30 mouse cellular contexts compared by ENCODE assay signal in the genomic region with DNA sequence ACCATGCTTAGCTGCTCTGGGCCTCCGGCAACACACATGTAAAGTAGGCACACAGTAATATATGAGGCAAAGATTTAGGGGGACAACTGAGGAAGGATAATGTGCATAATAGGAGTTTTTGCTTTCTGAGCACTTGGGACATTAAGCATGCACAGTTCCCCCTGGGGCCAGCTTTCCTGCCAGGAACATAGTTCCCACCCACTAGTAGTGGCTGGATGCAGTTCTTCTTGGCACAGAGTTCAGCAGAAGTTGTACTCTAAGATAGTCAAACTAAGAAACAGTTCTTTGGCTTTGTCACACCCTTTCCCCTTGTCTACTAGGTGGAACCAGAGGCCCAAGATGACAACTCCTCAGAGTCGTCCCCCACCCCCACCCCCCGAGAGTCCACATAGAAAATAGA. TPM values are rescaled to one million over a fixed set of nuclear protein-coding genes. Genes with fewer than 3 reads are reported as not detected.
DNase-seq lines count a peak whose midpoint lies in the region; ATAC-seq and TF ChIP-seq lines count a peak whose summit lies in the region.
"Had no signal": no experiment of that assay in that cellular context is flagged by ENCODE, and none has a peak within 500 bp of the region (broad histone marks: within the 10 kb centered on the region; RNA-seq: fewer than 3 reads in every experiment).

No protein-coding gene starts in this region.

- ATAC-seq in heart, embryonic 11.5 days (replicated peaks; ENCODE audit: insufficient number of reproducible peaks, low FRiP score, low TSS enrichment), result no peak
- no peak for ATAC-seq in heart, postnatal 0 days (ENCODE audit: insufficient read depth, low read depth)
- no peak for ATAC-seq in midbrain, embryonic 11.5 days (ENCODE audit: low FRiP score)
- no peak for ATAC-seq in hindbrain, embryonic 13.5 days (ENCODE audit: low FRiP score)
- ATAC-seq: forebrain, embryonic 14.5 days; hindbrain, postnatal 0 days; intestine, embryonic 15.5 days; midbrain, embryonic 16.5 days had no signal

- no peak overlapping the region for H3K27ac ChIP-seq in heart, embryonic 11.5 days (ENCODE audit: low read depth, low read length)
- no peak overlapping the region for H3K27ac ChIP-seq in heart, postnatal 0 days (ENCODE audit: low read depth)
- no peak overlapping the region for H3K27ac ChIP-seq in midbrain, embryonic 11.5 days (ENCODE audit: low read depth, low read length)
- no peak overlapping the region for H3K27ac ChIP-seq in hindbrain, embryonic 13.5 days
- H3K27ac ChIP-seq: embryonic facial prominence, embryonic 12.5 days; hindbrain, postnatal 0 days; intestine, embryonic 15.5 days; layer of hippocampus, adult 2 months; left cerebral cortex, adult 2 months; limb, embryonic 12.5 days; liver, embryonic 15.5 days; neural tube, embryonic 13.5 days had no signal

- H3K27me3 ChIP-seq in heart, embryonic 11.5 days (ENCODE audit: control insufficient read depth, insufficient read depth, low read length), result no peaks in the 10 kb centered on the region
- no peaks in the 10 kb centered on the region for H3K27me3 ChIP-seq in heart, postnatal 0 days (ENCODE audit: control insufficient read depth, insufficient read depth, low read length)
- no peaks in the 10 kb centered on the region for H3K27me3 ChIP-seq in midbrain, embryonic 11.5 days (ENCODE audit: control insufficient read depth, insufficient read depth, low read length)
- no peaks in the 10 kb centered on the region for H3K27me3 ChIP-seq in hindbrain, embryonic 13.5 days
- H3K27me3 ChIP-seq: embryonic facial prominence, embryonic 12.5 days; intestine, embryonic 15.5 days; limb, embryonic 12.5 days; liver, embryonic 15.5 days; neural tube, embryonic 13.5 days had no signal

- H3K4me2 ChIP-seq in heart, embryonic 11.5 days, result no peak overlapping the region
- H3K4me2 ChIP-seq in heart, postnatal 0 days (ENCODE audit: low read depth, low read length), result no peak overlapping the region
- H3K4me2 ChIP-seq in midbrain, embryonic 11.5 days, result no peak overlapping the region
- no peak overlapping the region for H3K4me2 ChIP-seq in hindbrain, embryonic 13.5 days
- H3K4me2 ChIP-seq: embryonic facial prominence, embryonic 12.5 days; intestine, embryonic 15.5 days; limb, embryonic 12.5 days; liver, embryonic 15.5 days; lung, embryonic 14.5 days; neural tube, embryonic 13.5 days had no signal

- no peak overlapping the region for H3K4me3 ChIP-seq in heart, embryonic 11.5 days (ENCODE audit: low read depth, low read length)
- H3K4me3 ChIP-seq in heart, postnatal 0 days (ENCODE audit: low read depth, low read length), result no peak overlapping the region
- no peak overlapping the region for H3K4me3 ChIP-seq in midbrain, embryonic 11.5 days (ENCODE audit: low read depth, low read length)
- no peak overlapping the region for H3K4me3 ChIP-seq in hindbrain, embryonic 13.5 days
- H3K4me3 ChIP-seq: embryonic facial prominence, embryonic 12.5 days; intestine, embryonic 15.5 days; layer of hippocampus, adult 2 months; left cerebral cortex, adult 2 months; limb, embryonic 12.5 days; liver, embryonic 15.5 days; myocyte; neural tube, embryonic 13.5 days had no signal

- H3K4me1 ChIP-seq in heart, embryonic 11.5 days (ENCODE audit: control insufficient read depth, insufficient read depth, low read length), result no peaks in the 10 kb centered on the region
- no peaks in the 10 kb centered on the region for H3K4me1 ChIP-seq in heart, postnatal 0 days (ENCODE audit: control insufficient read depth, insufficient read depth)
- H3K4me1 ChIP-seq in midbrain, embryonic 11.5 days (ENCODE audit: control insufficient read depth, insufficient read depth, low read length), result no peaks in the 10 kb centered on the region
- no peaks in the 10 kb centered on the region for H3K4me1 ChIP-seq in hindbrain, embryonic 13.5 days (replicated peaks)
- H3K4me1 ChIP-seq: embryonic facial prominence, embryonic 12.5 days; intestine, embryonic 15.5 days; liver, embryonic 15.5 days; neural tube, embryonic 13.5 days had no signal

- TF ChIP-seq EP300 in heart, postnatal 0 days (IDR thresholded peaks at IDR 0.05; ENCODE audit: low read depth), result no peak

- no peak for TF ChIP-seq CTCF in heart, postnatal 0 days (IDR thresholded peaks at IDR 0.05; ENCODE audit: low read depth)

- no peak overlapping the region for H3K9ac ChIP-seq in heart, embryonic 11.5 days (ENCODE audit: low read depth, low read length)
- no peak overlapping the region for H3K9ac ChIP-seq in heart, postnatal 0 days (replicated peaks; ENCODE audit: low read depth, low read length)
- H3K9ac ChIP-seq in midbrain, embryonic 11.5 days (ENCODE audit: low read length), result no peak overlapping the region
- no peak overlapping the region for H3K9ac ChIP-seq in hindbrain, embryonic 13.5 days
- H3K9ac ChIP-seq: embryonic facial prominence, embryonic 12.5 days; intestine, embryonic 15.5 days; limb, embryonic 12.5 days; liver, embryonic 15.5 days; lung, embryonic 14.5 days; neural tube, embryonic 13.5 days had no signal

- peak; percentile 98 for DNase-seq in heart, adult 11 months
- DNase-seq in urinary bladder, postnatal 14 days (ENCODE audit: low spot score), result peak; percentile 27
- DNase-seq in urinary bladder, adult 18-20 months (ENCODE audit: low spot score in 2 of 2), result no peak
- DNase-seq in heart, postnatal 0 days (ENCODE audit: low spot score), result peak; percentile 30
- DNase-seq in skeletal muscle tissue, adult 2 months (ENCODE audit: low read depth, low spot score), result peak; percentile 50
- no peak for DNase-seq in midbrain, embryonic 11.5 days (ENCODE audit: low spot score, missing footprints)
- DNase-seq: adrenal gland, adult 8-10 months; B cell, adult 2 months; cerebellum, adult 11-12 months; cerebellum, adult 9-11 months; embryo, embryonic 11 days; kidney, adult 2 months; kidney, postnatal 36 days; lung, embryonic 14.5 days; lung, postnatal 14 days; thymus, adult 2 months; thymus, postnatal 4 days had no signal

- no peaks in the 10 kb centered on the region for H3K9me3 ChIP-seq in heart, embryonic 11.5 days (replicated peaks; ENCODE audit: control insufficient read depth, low read length)
- no peaks in the 10 kb centered on the region for H3K9me3 ChIP-seq in heart, postnatal 0 days (replicated peaks; ENCODE audit: control insufficient read depth, low read length)
- no peaks in the 10 kb centered on the region for H3K9me3 ChIP-seq in midbrain, embryonic 11.5 days (ENCODE audit: control insufficient read depth, low read length)
- H3K9me3 ChIP-seq in hindbrain, embryonic 13.5 days, result no peaks in the 10 kb centered on the region
- H3K9me3 ChIP-seq: embryonic facial prominence, embryonic 12.5 days; intestine, embryonic 15.5 days; liver, embryonic 15.5 days; neural tube, embryonic 13.5 days had no signal

- H3K36me3 ChIP-seq in heart, embryonic 11.5 days (ENCODE audit: control insufficient read depth, insufficient read depth, low read length), result no peaks in the 10 kb centered on the region
- no peaks in the 10 kb centered on the region for H3K36me3 ChIP-seq in heart, postnatal 0 days (replicated peaks; ENCODE audit: control insufficient read depth, insufficient read depth, low read length)
- H3K36me3 ChIP-seq in midbrain, embryonic 11.5 days (ENCODE audit: control insufficient read depth, insufficient read depth, low read length), result no peaks in the 10 kb centered on the region
- no peaks in the 10 kb centered on the region for H3K36me3 ChIP-seq in hindbrain, embryonic 13.5 days
- H3K36me3 ChIP-seq: embryonic facial prominence, embryonic 12.5 days; intestine, embryonic 15.5 days; limb, embryonic 12.5 days; liver, embryonic 15.5 days; neural tube, embryonic 13.5 days had no signal

- 76% methylated on average over 3 of the region's 3 CpGs for WGBS in heart, embryonic 11.5 days (ENCODE audit: insufficient replicate concordance)
- WGBS in heart, postnatal 0 days, result 83% methylated on average over 3 of the region's 3 CpGs
- WGBS in midbrain, embryonic 11.5 days, result 91% methylated on average over 3 of the region's 3 CpGs
- 87% methylated on average over 3 of the region's 3 CpGs for WGBS in hindbrain, embryonic 13.5 days

RNA-seq across cellular contexts. Expression of gene Ptgfrn, which starts 12.4 kb away (rescaled TPM):
- polyA plus RNA-seq in heart, embryonic 11.5 days (2014; fragmentation: Nextera tagmentation; extraction: Ambion mirVana), result 7.4 and 8.3 TPM in 2 replicates
- total RNA-seq in heart, postnatal 0 days (2014; rRNA removed; ENCODE audit: low replicate concordance), result 61.5 and 74.4 TPM in 2 replicates
- polyA plus RNA-seq in heart, postnatal 0 days (2015; fragmentation: Nextera tagmentation; extraction: Ambion mirVana), result 4.6 and 5.2 TPM in 2 replicates
- 2.3 and 2.6 TPM in 2 replicates for polyA plus RNA-seq in midbrain, embryonic 11.5 days (2014; fragmentation: Nextera tagmentation; extraction: Ambion mirVana)
- 2.1 and 2.4 TPM in 2 replicates for polyA plus RNA-seq in hindbrain, embryonic 13.5 days (2015; fragmentation: Nextera tagmentation; extraction: Ambion mirVana)

Comparison
In these comparisons a context has a peak if more than half of its experiments do, and no peak if none do; other contexts are left out.
1. DNase-seq: peak in heart, adult 11 months (single experiment), urinary bladder, postnatal 14 days (single experiment), heart, postnatal 0 days (single experiment) and skeletal muscle tissue, adult 2 months (single experiment); none in urinary bladder, adult 18-20 months (0 of 2) and midbrain, embryonic 11.5 days (single experiment).